Mouse (Mus musculus): Measurements from ENCODE around the gene Ewsr1.

The Ewsr1 gene

DNA sequence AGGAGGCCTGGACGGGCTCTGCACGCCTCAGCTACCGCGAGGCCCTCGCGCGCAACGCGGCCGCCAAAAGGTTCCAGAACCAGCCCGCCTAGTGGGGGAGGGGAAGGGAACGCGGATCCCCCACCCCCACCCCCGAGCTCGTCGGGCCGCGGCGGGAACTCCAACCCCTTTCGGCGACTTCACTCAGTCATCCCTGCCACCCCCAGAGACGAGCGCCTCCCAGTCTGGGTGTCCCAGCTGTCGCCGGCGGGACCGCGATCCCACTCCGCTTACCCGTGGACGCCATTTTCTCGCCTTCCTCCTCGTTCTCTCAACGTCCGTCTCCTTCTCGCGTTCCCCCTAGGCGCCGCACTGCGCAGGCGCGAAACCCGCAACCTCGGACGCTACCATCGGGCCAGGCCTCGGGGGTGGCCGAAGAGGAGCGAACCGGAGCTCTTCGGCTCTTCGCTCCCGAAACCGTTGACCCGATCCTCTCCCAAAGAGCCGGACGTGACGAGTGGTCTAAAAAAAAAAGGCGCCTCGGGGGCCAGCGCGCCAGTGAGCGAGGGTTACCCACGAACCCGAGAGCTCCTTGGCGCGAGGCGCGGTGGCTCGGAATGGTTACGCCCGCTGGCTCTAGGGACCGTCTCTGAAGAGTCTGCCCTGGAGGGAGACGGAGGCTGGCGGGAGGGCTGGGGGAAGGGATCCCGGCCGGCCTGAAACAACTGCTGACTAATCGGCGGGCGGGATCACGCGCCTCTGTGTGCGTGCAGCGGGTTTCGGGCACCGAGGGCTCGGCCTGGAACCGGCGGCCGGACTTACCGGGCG, at the start of gene Ewsr1, which contains the start of gene Rhbdd3:
TSS of gene Ewsr1 (minus strand) at position 531 of the 807 bp plus-strand sequence.
TSS of gene Rhbdd3 (plus strand) at position 191 of the 807 bp plus-strand sequence.
- DNase-seq, result peak; percentile 98

GRCm38 (mm10) chr11:5145600-5145999, 46.5 kb upstream of the Ewsr1 start:
- no peak for DNase-seq

- DNase-seq, result peak; percentile 37
These were observed 42.9 kb upstream of the Ewsr1 start for GRCm38 (mm10) chr11:5141965-5142364.

DNA sequence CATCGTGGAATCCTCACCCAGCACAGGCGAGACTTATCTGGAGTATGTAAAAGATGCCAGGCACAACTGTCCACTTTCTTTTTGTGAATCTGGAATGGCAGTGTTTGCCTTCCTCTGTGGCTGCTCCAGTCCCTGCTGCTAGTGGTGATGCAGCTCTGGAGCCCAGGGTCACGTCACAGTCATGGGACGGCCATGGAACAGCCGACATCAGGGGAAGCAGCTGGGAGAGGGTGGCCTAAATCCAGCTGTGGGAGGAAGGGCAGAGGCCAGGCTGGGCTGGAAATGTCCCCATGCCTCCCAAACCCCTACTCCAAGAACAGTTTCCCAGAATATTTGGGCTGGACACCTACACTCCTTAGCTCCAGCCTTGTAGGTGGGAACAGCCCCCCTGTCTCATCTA, 42.2 kb upstream of the Ewsr1 start:
- peak; percentile 47 for DNase-seq

- peak; percentile 80 for DNase-seq
These were observed 41.6 kb upstream of the Ewsr1 start for GRCm38 (mm10) chr11:5140619-5141018.

GRCm38 (mm10) chr11:5139372-5139771, 40.3 kb upstream of the Ewsr1 start:
- no peak for DNase-seq

- DNase-seq, result peak; percentile 63
These were observed 39.6 kb upstream of the Ewsr1 start for GRCm38 (mm10) chr11:5138642-5139041.

DNA sequence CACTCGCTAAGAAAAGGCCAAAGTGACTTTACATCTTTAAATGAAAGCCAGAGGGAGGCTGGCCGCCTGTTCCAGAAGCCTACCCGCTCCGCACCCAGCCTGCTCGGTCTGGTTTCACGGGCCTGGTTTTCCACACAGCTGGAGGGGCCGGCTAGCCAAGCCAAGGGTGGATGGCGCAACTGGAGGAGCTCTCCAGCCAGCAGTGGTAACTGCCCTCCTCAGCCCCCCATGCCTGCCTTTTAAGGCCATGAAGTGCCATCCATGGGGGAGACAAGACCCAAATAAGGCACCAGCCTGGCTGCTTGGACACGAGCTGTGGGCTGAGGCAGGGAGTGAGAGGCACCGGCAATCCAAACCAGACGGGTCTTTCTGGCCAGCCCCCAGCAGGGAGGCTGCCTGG, 36.8 kb upstream of the Ewsr1 start:
- DNase-seq, result peak; percentile 87

DNA sequence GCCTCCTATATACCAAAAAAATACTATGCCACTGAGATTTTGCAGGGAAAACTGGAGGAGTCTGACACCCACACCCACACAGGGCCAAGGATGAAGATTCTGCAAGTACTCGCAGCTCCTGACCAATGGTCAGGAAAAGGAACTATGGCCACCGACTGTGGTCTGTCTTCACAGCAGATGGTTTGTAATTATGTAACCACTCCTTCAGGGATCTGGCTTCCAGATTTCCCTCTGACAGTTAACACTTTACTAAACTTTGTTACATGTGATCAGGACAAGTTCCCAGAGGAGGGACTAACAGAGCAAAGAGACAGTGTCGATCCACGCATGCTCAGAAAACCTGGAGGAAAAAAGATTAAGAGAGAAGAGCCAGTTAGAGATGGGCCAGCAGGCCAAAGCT, 33.7 kb upstream of the Ewsr1 start:
- DNase-seq, result no peak

DNA sequence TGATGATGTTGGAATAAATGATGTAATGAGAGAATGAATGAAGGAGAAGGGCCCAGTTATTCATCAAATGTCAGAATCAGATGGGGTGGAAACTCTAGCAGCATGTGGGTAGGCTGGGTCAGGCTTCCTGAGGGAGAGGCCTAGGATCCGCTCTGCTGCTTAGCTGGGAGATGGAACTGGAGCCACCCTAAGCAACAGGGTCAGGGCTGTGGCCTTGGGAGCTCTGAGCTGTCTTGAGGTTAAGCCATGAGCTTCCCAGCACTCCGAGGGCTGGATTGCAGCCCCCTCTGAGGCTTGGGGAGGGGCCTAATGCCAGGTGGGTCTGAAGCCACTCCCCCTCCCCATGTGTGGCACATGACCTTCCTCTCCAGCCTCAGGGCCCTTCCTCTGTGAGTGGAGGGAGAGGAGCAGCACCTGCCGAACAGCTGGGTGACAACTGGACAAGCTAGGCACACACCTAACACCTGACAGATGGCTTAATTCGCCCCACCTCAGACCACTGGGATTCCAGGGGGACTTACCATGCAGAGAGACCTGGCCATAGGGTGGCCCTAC, 31.1 kb upstream of the Ewsr1 start:
- DNase-seq, result no peak

GRCm38 (mm10) chr11:5129035-5129480, 30.0 kb upstream of the Ewsr1 start:
- DNase-seq, result no peak

DNA sequence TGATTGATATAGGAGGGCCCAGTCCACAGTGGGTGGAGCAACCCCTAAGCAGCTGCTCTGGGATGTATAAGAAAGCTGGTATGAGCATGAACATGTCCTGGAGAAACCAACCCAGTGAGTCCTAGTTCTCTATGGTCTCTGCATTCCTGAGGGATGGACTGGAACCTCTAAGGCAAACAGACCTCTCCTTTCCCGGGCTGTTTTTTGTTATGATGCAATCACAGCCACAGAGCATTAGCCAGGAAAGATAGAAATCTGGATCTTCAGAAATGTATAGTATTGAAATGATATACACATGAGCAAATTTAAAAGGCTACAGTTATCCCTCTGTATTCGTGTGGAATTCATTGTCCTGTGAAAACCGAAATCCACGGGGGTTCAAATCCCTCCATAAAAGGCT, 26.6 kb upstream of the Ewsr1 start:
- DNase-seq, result no peak

DNA sequence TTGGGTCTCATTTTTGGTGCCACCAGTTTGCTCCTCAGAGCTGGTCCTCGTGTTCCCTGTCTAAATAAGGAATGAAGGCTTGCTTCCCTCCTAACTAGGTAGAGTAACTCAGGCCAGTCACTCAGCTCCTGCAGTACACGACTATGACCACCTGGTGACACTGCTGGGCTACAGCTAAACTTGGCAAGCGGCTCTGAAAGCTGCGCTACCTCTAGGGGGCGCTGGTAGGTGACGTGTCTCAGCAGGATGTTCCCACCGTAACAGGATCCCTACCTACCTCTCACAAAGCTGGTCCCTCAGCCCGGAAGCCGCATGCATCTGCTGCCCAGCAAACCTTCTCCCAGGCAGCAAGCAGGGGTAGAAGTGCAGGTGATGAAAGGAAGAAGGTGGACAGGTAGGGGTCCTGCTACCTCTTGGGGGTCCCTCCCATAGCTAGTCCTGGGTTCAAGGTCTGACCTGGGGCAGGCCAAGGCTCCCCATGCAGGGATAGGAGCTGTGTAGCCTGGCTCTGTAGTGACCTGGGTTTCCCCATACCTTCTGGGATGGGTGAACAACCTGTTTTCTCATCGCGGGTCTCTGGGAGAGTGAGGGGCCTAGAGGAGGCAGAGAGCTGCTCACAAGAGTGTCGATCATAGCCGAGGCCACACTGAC, 16.0 kb upstream of the Ewsr1 start:
- peak; percentile 92 for DNase-seq

DNA sequence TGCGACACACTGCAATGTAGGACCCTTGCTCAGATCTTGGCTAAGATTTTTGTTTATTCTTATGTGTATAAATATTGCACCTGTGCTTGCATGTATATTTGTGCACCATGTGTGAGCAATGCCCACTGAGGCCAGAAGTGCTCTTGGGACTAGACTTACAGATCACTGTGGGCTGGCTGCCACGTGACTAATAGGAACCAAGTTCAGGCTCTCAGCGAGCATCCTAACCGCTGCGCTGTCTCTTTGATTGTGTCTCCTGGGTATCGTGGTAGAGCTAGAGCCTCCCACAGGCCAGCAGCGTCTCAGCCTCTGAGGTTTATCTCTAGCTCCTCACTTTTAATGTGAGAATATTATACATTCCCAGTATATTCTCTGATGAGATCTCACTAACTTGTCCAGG, 14.6 kb upstream of the Ewsr1 start:
- no peak for DNase-seq

DNA sequence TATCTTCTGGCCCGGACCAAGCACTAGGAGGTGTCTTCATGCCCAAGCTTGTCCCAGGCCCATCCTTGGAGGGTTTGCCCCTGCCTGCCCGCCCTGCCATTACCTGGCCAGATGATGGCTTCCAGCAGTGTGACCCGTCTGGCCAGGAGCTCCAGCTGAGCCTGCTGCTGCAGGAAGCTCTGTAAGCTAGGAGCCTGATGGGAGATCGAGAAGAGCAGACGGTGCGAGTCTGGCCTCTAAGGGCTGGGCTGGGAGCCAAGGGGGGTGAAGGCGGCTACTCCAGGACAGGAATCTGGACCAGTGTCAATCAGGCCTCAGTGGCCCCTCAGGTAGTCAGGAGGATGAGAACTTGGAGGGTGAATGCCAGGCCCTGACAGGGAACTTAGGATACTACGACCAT, 10.4 kb upstream of the Ewsr1 start:
- no peak for DNase-seq

DNA sequence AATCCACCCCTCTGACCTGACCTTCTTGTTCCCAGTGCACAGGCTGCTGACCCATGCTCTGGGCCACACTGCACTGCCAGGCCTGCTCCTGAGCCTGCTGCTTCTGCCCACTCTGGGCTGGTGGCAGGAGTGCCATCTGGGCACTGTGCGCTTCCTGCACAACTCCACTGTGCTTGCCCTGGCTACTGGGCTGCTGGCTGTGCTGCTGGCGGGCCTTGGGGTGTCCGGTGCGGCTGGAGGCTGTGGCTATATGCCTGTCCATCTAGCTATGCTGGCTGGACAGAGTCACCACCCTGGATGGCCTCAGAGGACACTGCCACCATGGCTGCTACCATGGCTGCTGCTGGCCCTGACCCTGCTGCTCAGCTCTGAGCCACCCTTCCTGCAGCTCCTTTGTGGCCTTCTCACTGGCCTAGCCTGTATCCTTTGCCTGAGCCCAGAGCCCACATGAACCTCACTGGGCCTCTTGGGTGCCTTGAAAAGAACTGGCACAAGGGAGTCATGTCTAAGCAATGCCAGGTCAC, 5.0 kb upstream of the Ewsr1 start:
- DNase-seq, result no peak

DNA sequence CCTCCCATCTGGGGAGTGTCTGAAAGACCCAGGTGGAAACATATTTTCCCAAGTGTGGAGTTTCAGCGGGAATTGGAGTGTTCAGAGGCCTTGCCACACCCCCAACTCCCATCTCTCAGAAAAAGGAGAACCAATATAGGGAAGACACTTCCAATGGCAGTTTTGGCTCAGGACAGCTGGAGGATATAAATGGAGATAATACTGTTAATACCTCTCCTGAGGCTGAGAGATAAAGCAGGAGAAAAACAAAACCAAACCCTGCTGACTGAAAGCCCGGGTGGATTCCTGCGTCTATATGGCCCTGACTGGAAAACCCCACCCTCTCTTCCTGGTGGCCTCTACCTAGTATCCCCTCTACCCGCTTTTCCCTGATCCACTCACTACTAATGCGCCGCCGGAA, 3.3 kb upstream of the Ewsr1 start:
- no peak for DNase-seq

- DNase-seq, result no peak
These were observed 2.6 kb upstream of the Ewsr1 start for GRCm38 (mm10) chr11:5101641-5102040.

DNA sequence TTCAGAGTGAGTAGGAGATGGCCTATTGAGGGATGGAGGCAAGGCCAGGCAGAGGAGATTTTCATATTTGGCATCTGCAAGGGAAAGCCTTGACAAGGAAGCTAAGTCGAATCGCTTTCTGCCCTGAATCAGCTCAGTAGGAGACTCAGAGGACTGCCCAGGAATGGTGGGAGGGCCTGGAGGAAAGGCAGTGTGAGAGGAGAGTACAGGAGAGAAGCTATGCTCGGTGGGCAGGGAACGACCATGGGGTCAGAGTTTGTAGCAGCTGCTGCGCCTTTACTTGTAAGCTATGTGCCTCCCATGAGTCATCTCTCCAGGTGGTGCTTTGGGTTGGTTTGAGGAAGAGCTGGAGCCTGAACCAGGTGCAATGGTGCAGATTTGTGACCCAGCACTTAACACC, 1.7 kb upstream of the Ewsr1 start:
- DNase-seq, result no peak

DNA sequence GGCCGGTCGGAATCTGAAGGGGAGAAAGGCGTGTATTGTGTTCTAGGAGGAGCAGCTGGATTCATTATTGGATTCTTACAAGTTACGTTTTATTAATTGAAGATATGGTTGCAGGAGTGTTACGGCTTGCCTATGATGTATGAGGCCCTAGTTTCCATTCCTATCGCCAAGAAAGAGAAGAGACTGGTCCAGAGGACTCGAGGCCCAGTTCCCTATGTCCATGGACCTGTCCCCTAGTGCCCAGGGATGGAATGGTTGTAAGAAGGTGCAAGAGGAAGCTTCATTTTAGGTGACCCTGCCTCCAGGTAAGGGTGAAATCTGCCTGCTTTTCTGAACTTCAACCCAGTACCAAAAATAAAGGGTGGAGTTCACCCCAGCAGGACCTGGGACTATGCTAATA, 1.2 kb upstream of the Ewsr1 start:
- DNase-seq, result peak; percentile 13

GRCm38 (mm10) chr11:5099576-5100183, 614 bp upstream of the Ewsr1 start:
- peak; percentile 93 for DNase-seq

DNA sequence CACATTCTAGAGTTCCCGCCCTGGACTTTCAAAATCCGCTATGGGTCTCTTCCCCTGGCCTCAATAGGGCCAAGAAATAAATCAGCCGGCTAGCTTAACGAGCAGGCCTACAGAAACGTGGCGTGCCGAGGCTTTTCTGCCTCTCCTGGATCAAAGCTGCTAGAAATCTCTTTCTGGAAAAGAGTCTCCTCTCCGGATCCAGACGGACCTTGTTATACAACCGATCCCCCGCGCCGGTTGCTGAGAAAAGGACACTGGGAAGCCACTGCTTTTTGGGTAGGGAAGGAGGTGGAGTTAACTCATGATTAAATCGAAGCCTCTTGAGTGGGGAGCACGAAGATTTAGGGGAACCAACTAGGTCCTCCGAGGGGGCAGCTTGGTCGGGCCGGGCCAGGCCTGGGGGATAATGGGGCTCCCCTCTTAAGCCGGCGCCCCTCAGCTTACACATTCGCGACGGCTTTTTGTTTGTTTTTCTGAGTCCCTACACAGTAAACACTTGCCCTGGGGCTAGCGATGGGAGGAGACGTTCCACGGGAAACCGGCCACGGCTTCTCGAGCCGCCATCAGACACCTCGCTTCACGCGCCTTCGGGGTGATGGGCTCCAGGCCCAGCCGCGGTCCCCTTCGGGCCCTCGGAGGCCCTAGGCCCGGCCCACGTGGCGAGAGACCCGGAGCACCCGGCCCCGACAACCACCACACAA, 881 bp downstream of the Ewsr1 start:
- DNase-seq, result peak; percentile 36
